Mouse (Mus musculus): ENCODE measurements at regions not wholly inside any gene's neighbourhood (a gene's known extent, or its start where the extent isn't known, plus 50 kb on each side); places are given as distances from the start of the nearest gene placed in this dataset.

DNA sequence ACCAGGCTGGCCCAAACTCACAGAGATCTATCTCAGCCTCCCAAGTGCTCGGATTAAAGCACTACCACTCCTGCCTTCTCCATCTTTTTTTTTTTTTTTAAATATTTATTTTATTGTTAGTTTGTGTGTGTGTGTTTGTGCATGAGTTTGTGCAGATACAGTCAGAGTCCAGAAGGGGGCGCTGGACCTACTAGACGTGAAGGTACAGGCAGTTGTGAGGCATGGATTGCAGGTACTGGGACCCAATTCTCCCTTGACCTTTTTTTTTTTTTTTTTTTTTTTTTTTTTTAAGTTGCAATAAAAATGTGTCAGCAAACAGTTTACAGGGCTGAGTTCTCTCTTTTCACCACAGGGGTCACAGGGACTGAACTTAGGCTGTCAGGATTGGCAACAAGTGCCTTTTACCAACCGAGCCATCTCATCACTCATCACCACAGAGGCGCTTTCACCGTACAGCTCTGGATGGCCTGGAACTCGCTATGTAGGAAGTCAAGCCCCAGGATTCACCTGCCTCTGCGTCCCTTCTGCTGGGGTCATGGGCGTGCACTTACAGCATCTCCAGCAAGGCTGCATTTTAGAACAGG, 73.2 kb upstream of the Zfp64 start:
- no peak for DNase-seq

DNA sequence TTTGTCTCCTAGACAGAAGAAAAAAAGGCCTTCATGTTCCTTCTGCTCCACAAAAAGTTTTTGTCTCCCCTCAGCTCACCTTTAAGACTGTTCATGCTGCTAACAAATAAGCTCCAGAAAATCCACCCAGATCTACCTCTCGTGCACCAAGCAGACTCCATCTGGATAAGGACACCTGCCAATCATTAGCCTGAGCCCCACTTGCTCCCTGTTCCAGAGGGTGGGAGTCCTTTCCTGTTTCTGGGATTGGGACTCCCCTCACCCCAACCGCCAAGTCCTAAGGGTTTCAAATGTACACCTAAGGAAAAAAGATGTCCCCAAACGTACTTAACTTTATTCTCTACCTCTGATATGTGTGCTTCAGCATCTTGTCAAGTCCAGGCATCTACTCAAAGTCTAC, 63.6 kb upstream of the Zfp64 start:
- no peak for DNase-seq

DNA sequence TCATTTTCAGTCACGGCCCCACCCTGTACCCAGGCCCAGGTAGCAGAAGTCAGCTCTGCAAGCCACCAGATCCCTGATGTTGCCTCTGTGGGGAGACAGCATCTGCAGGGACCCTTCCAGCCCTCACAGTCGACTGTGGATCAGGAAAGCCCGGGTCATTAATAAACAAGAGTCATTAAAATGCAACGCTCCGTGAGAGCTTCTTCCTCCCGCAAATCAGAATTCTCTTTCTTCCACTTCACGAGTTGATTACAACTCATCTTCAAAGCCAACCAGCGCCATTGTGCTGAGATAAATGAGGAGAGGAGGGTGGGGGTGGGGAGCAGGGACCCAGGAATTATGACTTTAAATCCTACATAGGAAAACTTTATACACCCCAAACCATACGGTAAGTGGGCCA, 54.9 kb upstream of the Zfp64 start:
- no peak for DNase-seq

DNA sequence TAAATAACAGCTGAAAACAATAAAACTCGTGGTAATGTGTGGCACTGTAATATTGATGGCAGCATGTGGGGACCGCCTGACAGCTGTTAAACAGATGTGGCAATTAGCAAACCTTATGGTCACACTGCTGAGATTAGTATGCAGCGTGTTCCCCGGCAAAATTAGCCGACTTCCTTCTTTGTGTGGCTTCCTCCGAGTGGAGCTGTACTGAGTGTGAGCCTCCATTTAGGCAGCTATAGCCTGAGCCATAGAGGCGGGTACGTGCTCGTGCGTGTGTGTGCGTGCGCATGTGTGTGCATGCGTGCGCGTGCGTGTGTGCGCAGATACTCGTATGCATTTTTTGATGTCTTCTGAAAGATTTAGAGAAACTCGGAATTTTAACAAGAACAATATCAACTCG, 53.4 kb upstream of the Zfp64 start:
- peak in 1 of 2 experiments; percentile 28 for DNase-seq

DNA sequence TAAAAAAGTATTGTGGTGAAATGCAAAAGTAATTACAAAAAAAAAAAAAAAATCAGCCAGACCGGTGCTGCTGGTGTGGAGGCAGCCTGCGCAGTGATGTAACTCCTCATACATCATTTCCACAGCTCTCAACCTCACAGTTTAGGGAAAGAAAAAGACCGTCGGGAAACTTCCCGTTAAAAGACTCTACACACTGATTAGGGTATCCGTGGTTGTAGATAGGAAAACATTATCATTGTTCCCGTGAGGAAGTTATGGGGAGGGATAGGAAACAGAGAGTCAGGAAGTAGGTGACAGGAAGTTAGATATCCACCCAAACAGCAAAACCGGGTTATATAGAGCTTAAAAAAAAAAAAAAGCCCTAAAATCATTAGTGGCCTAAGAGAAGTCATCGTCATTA, 52.9 kb upstream of the Zfp64 start:
- DNase-seq, result no peak

DNA sequence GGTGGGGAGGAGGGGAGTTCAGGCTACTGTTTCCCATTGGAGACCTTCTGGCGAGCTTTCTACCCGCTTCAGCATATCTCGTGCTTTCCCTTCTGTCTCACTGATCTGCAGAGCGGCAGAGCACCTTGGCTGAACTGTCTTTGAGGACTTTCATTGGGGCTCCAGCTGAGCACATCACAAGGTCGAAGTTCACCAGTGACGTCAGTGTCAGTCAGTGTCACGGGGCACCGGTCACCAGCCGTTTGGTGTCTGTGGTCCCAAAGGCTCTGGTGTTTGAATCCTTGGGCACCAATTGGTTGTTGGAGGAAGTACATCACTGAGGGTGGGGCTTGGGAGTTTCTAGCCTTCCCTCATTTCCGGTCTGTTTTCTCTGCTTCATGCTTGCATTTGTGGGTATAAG, 51.2 kb upstream of the Zfp64 start:
- peak; percentile 19 to 58 for DNase-seq

DNA sequence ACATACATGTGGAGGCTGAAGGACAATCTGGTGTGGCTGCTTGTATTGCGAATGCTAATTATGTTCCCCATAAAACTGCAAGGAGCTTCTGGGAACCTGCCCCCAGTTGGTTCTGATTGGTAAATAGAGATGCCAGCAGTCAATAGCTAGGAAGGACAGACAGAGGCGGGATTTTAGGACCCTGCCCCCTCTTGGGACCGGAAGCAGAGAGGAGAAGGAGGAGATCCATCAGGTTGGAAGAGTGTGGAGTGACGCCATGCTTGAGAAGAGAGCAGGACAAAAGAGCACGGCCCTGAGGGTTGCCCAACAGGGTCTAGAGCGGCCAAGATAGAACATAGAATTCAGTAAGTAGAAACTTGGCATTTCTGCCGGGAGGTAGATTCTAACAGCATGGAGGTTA, 50.4 kb upstream of the Zfp64 start:
- DNase-seq, result no peak

Measured in kidney, postnatal 25 days (tissue).